Mouse (Mus musculus): ENCODE results near the gene Abcb9. TPM values are rescaled to one million over a fixed set of nuclear protein-coding genes. Genes with fewer than 3 reads are reported as not detected.

Abcb9 gene
- polyA plus RNA-seq, 1 experiment from 2014 or later, result 4.0 TPM

- H3K27me3 ChIP-seq (replicated peaks; ENCODE audit: control insufficient read depth, insufficient read depth, low read length), result no peaks in the 10 kb centered on the region
- no peak for TF ChIP-seq CTCF (IDR thresholded peaks at IDR 0.05; ENCODE audit: low read depth)
- no peaks in the 10 kb centered on the region for H3K36me3 ChIP-seq (ENCODE audit: control insufficient read depth, insufficient read depth)
- no peak overlapping the region for H3K4me3 ChIP-seq (ENCODE audit: low read depth, low read length)
- ATAC-seq, result no peak
- peaks cover 5% of the 10 kb centered on the region for H3K4me1 ChIP-seq (replicated peaks; ENCODE audit: control insufficient read depth, insufficient read depth, low read length)
- WGBS, result 56% methylated on average over 10 of the region's 10 CpGs
- H3K9me3 ChIP-seq (ENCODE audit: control insufficient read depth), result no peaks in the 10 kb centered on the region
- H3K9ac ChIP-seq (ENCODE audit: low read depth, low read length), result no peak overlapping the region
- H3K27ac ChIP-seq (ENCODE audit: low read depth, low read length), result no peak overlapping the region
- H3K4me2 ChIP-seq (replicated peaks; ENCODE audit: low read depth), result no peak overlapping the region
Measured at GRCm38 (mm10) chr5:124043212-124043978, 52.2 kb downstream of the Abcb9 start.

GRCm38 (mm10) chr5:124041097-124041496 is 54.5 kb downstream of the Abcb9 start:
- no peaks in the 10 kb centered on the region for H3K36me3 ChIP-seq (ENCODE audit: control insufficient read depth, insufficient read depth)
- no peak overlapping the region for H3K27ac ChIP-seq (ENCODE audit: low read depth, low read length)
- no peak for ATAC-seq
- H3K9ac ChIP-seq (ENCODE audit: low read depth, low read length), result no peak overlapping the region
- H3K9me3 ChIP-seq (ENCODE audit: control insufficient read depth), result no peaks in the 10 kb centered on the region
- H3K27me3 ChIP-seq (replicated peaks; ENCODE audit: control insufficient read depth, insufficient read depth, low read length), result no peaks in the 10 kb centered on the region
- H3K4me3 ChIP-seq (ENCODE audit: low read depth, low read length), result no peak overlapping the region
- no peak for TF ChIP-seq CTCF (IDR thresholded peaks at IDR 0.05; ENCODE audit: low read depth)
- 72% methylated on average over 9 of the region's 9 CpGs for WGBS
- no peaks in the 10 kb centered on the region for H3K4me1 ChIP-seq (replicated peaks; ENCODE audit: control insufficient read depth, insufficient read depth, low read length)
- no peak overlapping the region for H3K4me2 ChIP-seq (replicated peaks; ENCODE audit: low read depth)

GRCm38 (mm10) chr5:124039602-124040001 is 56.0 kb downstream of the Abcb9 start:
- Histone ChIP-seq H3K9me3 (ENCODE audit: control insufficient read depth) (no peaks in the 10 kb centered on the region), H3K4me2 (replicated peaks; ENCODE audit: low read depth) (no peak overlapping the region), H3K27me3 (replicated peaks; ENCODE audit: control insufficient read depth, insufficient read depth, low read length) (no peaks in the 10 kb centered on the region), H3K36me3 (ENCODE audit: control insufficient read depth, insufficient read depth) (no peaks in the 10 kb centered on the region), H3K27ac (ENCODE audit: low read depth, low read length) (no peak overlapping the region), H3K9ac (ENCODE audit: low read depth, low read length) (no peak overlapping the region), H3K4me1 (replicated peaks; ENCODE audit: control insufficient read depth, insufficient read depth, low read length) (no peaks in the 10 kb centered on the region), H3K4me3 (ENCODE audit: low read depth, low read length) (no peak overlapping the region)
- 77% methylated on average over 6 of the region's 6 CpGs for WGBS
- ATAC-seq, result no peak
- no peak for TF ChIP-seq CTCF (IDR thresholded peaks at IDR 0.05; ENCODE audit: low read depth)

- no peak overlapping the region for H3K9ac ChIP-seq (ENCODE audit: low read depth, low read length)
- no peak overlapping the region for H3K4me2 ChIP-seq (replicated peaks; ENCODE audit: low read depth)
- WGBS, result 76% methylated on average over 5 of the region's 5 CpGs
- H3K27me3 ChIP-seq (replicated peaks; ENCODE audit: control insufficient read depth, insufficient read depth, low read length), result no peaks in the 10 kb centered on the region
- no peak for ATAC-seq
- H3K36me3 ChIP-seq (ENCODE audit: control insufficient read depth, insufficient read depth), result no peaks in the 10 kb centered on the region
- no peak for TF ChIP-seq CTCF (IDR thresholded peaks at IDR 0.05; ENCODE audit: low read depth)
- H3K4me1 ChIP-seq (replicated peaks; ENCODE audit: control insufficient read depth, insufficient read depth, low read length), result no peaks in the 10 kb centered on the region
- no peak overlapping the region for H3K27ac ChIP-seq (ENCODE audit: low read depth, low read length)
- H3K9me3 ChIP-seq (ENCODE audit: control insufficient read depth), result no peaks in the 10 kb centered on the region
- no peak overlapping the region for H3K4me3 ChIP-seq (ENCODE audit: low read depth, low read length)
Measured at GRCm38 (mm10) chr5:124036836-124037235, 58.8 kb downstream of the Abcb9 start.

GRCm38 (mm10) chr5:124036341-124036740 is 59.3 kb downstream of the Abcb9 start:
- H3K9me3 ChIP-seq (ENCODE audit: control insufficient read depth), result no peaks in the 10 kb centered on the region
- H3K27ac ChIP-seq (ENCODE audit: low read depth, low read length), result no peak overlapping the region
- no peak overlapping the region for H3K4me3 ChIP-seq (ENCODE audit: low read depth, low read length)
- no peak overlapping the region for H3K4me2 ChIP-seq (replicated peaks; ENCODE audit: low read depth)
- H3K36me3 ChIP-seq (ENCODE audit: control insufficient read depth, insufficient read depth), result no peaks in the 10 kb centered on the region
- no peaks in the 10 kb centered on the region for H3K4me1 ChIP-seq (replicated peaks; ENCODE audit: control insufficient read depth, insufficient read depth, low read length)
- WGBS, result 38% methylated on average over 6 of the region's 6 CpGs
- TF ChIP-seq CTCF (IDR thresholded peaks at IDR 0.05; ENCODE audit: low read depth), result no peak
- ATAC-seq, result no peak
- H3K9ac ChIP-seq (ENCODE audit: low read depth, low read length), result no peak overlapping the region
- no peaks in the 10 kb centered on the region for H3K27me3 ChIP-seq (replicated peaks; ENCODE audit: control insufficient read depth, insufficient read depth, low read length)

- WGBS, result 79% methylated on average over 8 of the region's 8 CpGs
- H3K9ac ChIP-seq (ENCODE audit: low read depth, low read length), result no peak overlapping the region
- no peak overlapping the region for H3K27ac ChIP-seq (ENCODE audit: low read depth, low read length)
- no peaks in the 10 kb centered on the region for H3K4me1 ChIP-seq (replicated peaks; ENCODE audit: control insufficient read depth, insufficient read depth, low read length)
- H3K4me2 ChIP-seq (replicated peaks; ENCODE audit: low read depth), result no peak overlapping the region
- no peaks in the 10 kb centered on the region for H3K9me3 ChIP-seq (ENCODE audit: control insufficient read depth)
- no peak for ATAC-seq
- no peaks in the 10 kb centered on the region for H3K36me3 ChIP-seq (ENCODE audit: control insufficient read depth, insufficient read depth)
- no peak overlapping the region for H3K4me3 ChIP-seq (ENCODE audit: low read depth, low read length)
- H3K27me3 ChIP-seq (replicated peaks; ENCODE audit: control insufficient read depth, insufficient read depth, low read length), result no peaks in the 10 kb centered on the region
- no peak for TF ChIP-seq CTCF (IDR thresholded peaks at IDR 0.05; ENCODE audit: low read depth)
Measured at GRCm38 (mm10) chr5:124035806-124036205, 59.8 kb downstream of the Abcb9 start.

All from intestine, postnatal 0 days (tissue).